Mouse (Mus musculus) embryonic fibroblast, embryonic 13.5 days (primary cell): ENCODE results near the gene Plac1.

ENCODE experiments used
- CTCF ChIP-seq: IDR thresholded peaks from 2 replicates; pipeline ENCODE4 v1.5.1; 2011; ENCODE audit warnings: mild to moderate bottlenecking, control low read depth, low read length, moderate library complexity, borderline replicate concordance; ENCODE audit not compliant: insufficient read depth
- POLR2A ChIP-seq: IDR thresholded peaks from 2 replicates; pipeline ENCODE4 v1.6.1; 2011; ENCODE audit warnings: low read depth, mild to moderate bottlenecking, control low read depth, low read length, moderate library complexity

DNA sequence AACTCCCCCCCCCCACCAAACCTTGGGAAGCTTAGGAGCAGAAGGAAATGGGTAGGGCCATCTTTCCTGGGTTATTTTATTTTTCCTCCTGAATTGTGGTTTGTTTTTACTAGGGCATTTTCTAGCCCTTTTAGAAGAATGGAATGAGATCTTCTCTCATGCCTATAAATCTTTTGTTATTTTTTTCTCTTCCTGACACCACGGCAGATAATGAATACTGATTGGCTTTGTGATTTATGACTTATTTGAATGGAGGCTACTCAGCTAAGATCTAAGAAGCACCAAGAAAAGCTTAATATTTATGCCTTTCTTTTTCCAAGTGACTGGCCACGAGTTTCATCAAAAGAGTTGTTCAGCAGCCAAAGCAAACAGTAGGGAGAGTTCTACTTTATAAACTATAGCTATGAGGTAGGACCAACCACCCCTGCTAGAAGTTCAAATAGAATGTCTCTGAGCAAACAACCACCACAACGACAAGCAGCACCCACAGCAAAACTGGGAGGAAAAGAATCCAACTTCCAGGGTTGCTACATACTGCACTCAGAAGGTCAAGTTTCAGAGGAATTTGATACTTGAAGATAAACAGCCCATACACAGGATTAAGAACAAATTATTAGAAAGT, 35.1 kb downstream of the Plac1 start:
- TF ChIP-seq POLR2A: no peak
- TF ChIP-seq CTCF: no peak
